ENCODE assay signal across 13 mouse cellular contexts in genomic region chr7:90341212-90341957, GRCm38 (mm10). TPM values are rescaled to one million over a fixed set of nuclear protein-coding genes. Genes with fewer than 3 reads are reported as not detected.
DNase-seq lines count a peak whose midpoint lies in the region; ATAC-seq and TF ChIP-seq lines count a peak whose summit lies in the region.
"Had no signal": no experiment of that assay in that cellular context is flagged by ENCODE, and none has a peak within 500 bp of the region (broad histone marks: within the 10 kb centered on the region; RNA-seq: fewer than 3 reads in every experiment).

No protein-coding gene starts in this region.

- no peak for TF ChIP-seq RAD21 in CH12.LX (IDR thresholded peaks at IDR 0.05; ENCODE audit: low read depth, low read length)

- no peaks in the 10 kb centered on the region for H3K27me3 ChIP-seq in CH12.LX (replicated peaks)
- H3K27me3 ChIP-seq in embryonic facial prominence, embryonic 14.5 days (replicated peaks; ENCODE audit: control insufficient read depth, insufficient read depth, low read length), result no peaks in the 10 kb centered on the region
- H3K27me3 ChIP-seq in neural tube, embryonic 15.5 days (replicated peaks), result no peaks in the 10 kb centered on the region
- H3K27me3 ChIP-seq: embryonic facial prominence, embryonic 13.5 days; heart, embryonic 12.5 days; midbrain, embryonic 15.5 days had no signal

- no peaks in the 10 kb centered on the region for H3K36me3 ChIP-seq in CH12.LX (replicated peaks in 1 of 2; ENCODE audit: control insufficient read depth in 1 of 2, insufficient read depth in 1 of 2, low read length in 1 of 2)
- no peaks in the 10 kb centered on the region for H3K36me3 ChIP-seq in embryonic facial prominence, embryonic 14.5 days (ENCODE audit: control insufficient read depth, insufficient read depth, low read length)
- no peaks in the 10 kb centered on the region for H3K36me3 ChIP-seq in neural tube, embryonic 15.5 days
- H3K36me3 ChIP-seq: embryonic facial prominence, embryonic 13.5 days; heart, embryonic 12.5 days; midbrain, embryonic 15.5 days had no signal

- no peak overlapping the region for H3K27ac ChIP-seq in CH12.LX (ENCODE audit: insufficient read depth, low read depth)
- no peak overlapping the region for H3K27ac ChIP-seq in embryonic facial prominence, embryonic 14.5 days (replicated peaks; ENCODE audit: low read depth, low read length)
- H3K27ac ChIP-seq in neural tube, embryonic 15.5 days (replicated peaks), result no peak overlapping the region
- H3K27ac ChIP-seq: embryonic facial prominence, embryonic 13.5 days; midbrain, embryonic 15.5 days had no signal

- TF ChIP-seq CTCF in CH12.LX (conservative IDR thresholded peaks at IDR 0.05 in 1 of 2, IDR thresholded peaks at IDR 0.05 in 1 of 2; ENCODE audit: low read depth in 2 of 2, low read length in 2 of 2), result no peak

- dilution Hi-C loops in CH12.LX (cut with MboI; ENCODE audit: extremely low pct_ligation_motif_present, extremely low pct_unique_long_range_greater_than_20kb, low sequenced_read_pairs), result no loop called here

- no peak for TF ChIP-seq POLR2A in CH12.LX (IDR thresholded peaks at IDR 0.05; ENCODE audit: low read depth, low read length)

- H3K9ac ChIP-seq in CH12.LX (ENCODE audit: insufficient read depth, low read depth), result no peak overlapping the region
- no peak overlapping the region for H3K9ac ChIP-seq in embryonic facial prominence, embryonic 14.5 days (ENCODE audit: low read depth, low read length)
- no peak overlapping the region for H3K9ac ChIP-seq in neural tube, embryonic 15.5 days (replicated peaks)
- H3K9ac ChIP-seq: embryonic facial prominence, embryonic 13.5 days; heart, embryonic 12.5 days; lung, embryonic 14.5 days; midbrain, embryonic 15.5 days had no signal

- in situ Hi-C loops in CH12.LX (cut with MboI; ENCODE audit: low pct_ligation_motif_present, low pct_unique_long_range_greater_than_20kb, low sequenced_read_pairs), result no loop called here

- DNase-seq in kidney, adult 9 months, result peak; percentile 63
- DNase-seq in kidney, adult 18-20 months, result no peak
- DNase-seq in CH12.LX (ENCODE audit: extremely low read depth), result no peak
- DNase-seq in embryonic facial prominence, embryonic 14.5 days (ENCODE audit: low spot score), result peak; percentile 71
- no peak for DNase-seq in heart, adult 11 months
- DNase-seq in retina, embryonic 14.5 days (ENCODE audit: low spot score), result no peak
- no peak for DNase-seq in cerebellum, postnatal 36 days
- DNase-seq: lung, embryonic 14.5 days had no signal

- TF ChIP-seq EP300 in CH12.LX (IDR thresholded peaks at IDR 0.05; ENCODE audit: low read length), result no peak

- H3K4me3 ChIP-seq in CH12.LX (replicated peaks in 1 of 3; ENCODE audit: low read depth in 2 of 3, low read length in 2 of 3, poor library complexity in 1 of 3), result no peak overlapping the region
- no peak overlapping the region for H3K4me3 ChIP-seq in embryonic facial prominence, embryonic 14.5 days (ENCODE audit: low read depth, low read length)
- H3K4me3 ChIP-seq in neural tube, embryonic 15.5 days (replicated peaks), result no peak overlapping the region
- H3K4me3 ChIP-seq: embryonic facial prominence, embryonic 13.5 days; heart, embryonic 12.5 days; midbrain, embryonic 15.5 days had no signal

- peaks cover 13 to 14% of the 10 kb centered on the region in 2 experiments for H3K4me1 ChIP-seq in CH12.LX (ENCODE audit: control insufficient read depth in 1 of 2, insufficient read depth in 2 of 2)
- H3K4me1 ChIP-seq in embryonic facial prominence, embryonic 14.5 days (ENCODE audit: control insufficient read depth, insufficient read depth, low read length), result no peaks in the 10 kb centered on the region
- H3K4me1 ChIP-seq in neural tube, embryonic 15.5 days, result no peaks in the 10 kb centered on the region
- H3K4me1 ChIP-seq: embryonic facial prominence, embryonic 13.5 days; heart, embryonic 12.5 days; midbrain, embryonic 15.5 days had no signal

- H3K9me3 ChIP-seq in CH12.LX (replicated peaks; ENCODE audit: low read length), result no peaks in the 10 kb centered on the region
- H3K9me3 ChIP-seq in embryonic facial prominence, embryonic 14.5 days (ENCODE audit: control insufficient read depth, low read length), result no peaks in the 10 kb centered on the region
- H3K9me3 ChIP-seq in neural tube, embryonic 15.5 days (replicated peaks), result no peaks in the 10 kb centered on the region
- H3K9me3 ChIP-seq: embryonic facial prominence, embryonic 13.5 days; heart, embryonic 12.5 days; midbrain, embryonic 15.5 days had no signal

- 53% methylated on average over 12 of the region's 12 CpGs for WGBS in embryonic facial prominence, embryonic 14.5 days
- WGBS in neural tube, embryonic 15.5 days, result 62% methylated on average over 12 of the region's 12 CpGs

- peak; percentile 80; the same call in 1 of the 2 replicates for ATAC-seq in embryonic facial prominence, embryonic 14.5 days (ENCODE audit: low read depth)
- ATAC-seq in neural tube, embryonic 15.5 days (ENCODE audit: low FRiP score), result peak; percentile 28; the same call in 1 of the 2 replicates
- ATAC-seq: hindbrain, embryonic 16.5 days; midbrain, embryonic 15.5 days had no signal

- H3K4me2 ChIP-seq in CH12.LX (ENCODE audit: insufficient read depth, low read depth, poor library complexity, severe bottlenecking), result peak overlapping the region; percentile 18; the same call in 1 of the 2 replicates
- no peak overlapping the region for H3K4me2 ChIP-seq in embryonic facial prominence, embryonic 14.5 days (ENCODE audit: low read depth, low read length)
- no peak overlapping the region for H3K4me2 ChIP-seq in neural tube, embryonic 15.5 days
- H3K4me2 ChIP-seq: embryonic facial prominence, embryonic 13.5 days; heart, embryonic 12.5 days; lung, embryonic 14.5 days; midbrain, embryonic 15.5 days had no signal

- no peaks in the 10 kb centered on the region for H3K79me2 ChIP-seq in CH12.LX (replicated peaks; ENCODE audit: control insufficient read depth, extremely low read depth, insufficient read depth, poor library complexity, severe bottlenecking)

TF ChIP-seq in CH12.LX, 34 proteins besides CTCF, POLR2A, EP300 and RAD21:
- no peak for TF ChIP-seq ZMIZ1 (IDR thresholded peaks at IDR 0.05; ENCODE audit: low read depth, low read length)
- no peak for TF ChIP-seq SMC3 (IDR thresholded peaks at IDR 0.05; ENCODE audit: low read depth, low read length)
- no peak for TF ChIP-seq MEF2A (IDR thresholded peaks at IDR 0.05; ENCODE audit: borderline replicate concordance, low read depth, low read length)
- TF ChIP-seq KAT2A (IDR thresholded peaks at IDR 0.05; ENCODE audit: insufficient replicate concordance, low read length), result no peak
- TF ChIP-seq IRF4 (IDR thresholded peaks at IDR 0.05; ENCODE audit: low read depth, low read length), result no peak
- no peak for TF ChIP-seq ELF1 (IDR thresholded peaks at IDR 0.05; ENCODE audit: low read depth, low read length)
- no peak for TF ChIP-seq TCF12 (IDR thresholded peaks at IDR 0.05; ENCODE audit: low read depth, low read length)
- TF ChIP-seq MXI1 (IDR thresholded peaks at IDR 0.05; ENCODE audit: low read depth, low read length), result no peak
- no peak for TF ChIP-seq BHLHE40 (IDR thresholded peaks at IDR 0.05; ENCODE audit: low read depth, low read length)
- no peak for TF ChIP-seq CHD1 (IDR thresholded peaks at IDR 0.05; ENCODE audit: low read depth, low read length)
- TF ChIP-seq HCFC1 (IDR thresholded peaks at IDR 0.05; ENCODE audit: low read depth, low read length), result no peak
- no peak for TF ChIP-seq ZNF384 (IDR thresholded peaks at IDR 0.05; ENCODE audit: low read depth, low read length)
- no peak for TF ChIP-seq E2F4 (IDR thresholded peaks at IDR 0.05; ENCODE audit: insufficient replicate concordance, low read depth, low read length)
- no peak for TF ChIP-seq JUN (IDR thresholded peaks at IDR 0.05; ENCODE audit: insufficient read depth, low read depth, low read length)
- no peak for TF ChIP-seq MYC (IDR thresholded peaks at IDR 0.05; ENCODE audit: low read depth, low read length)
TF ChIP-seq in CH12.LX: peak in this region for 0.

RNA-seq across cellular contexts. Expression of gene Sytl2, which starts 39.3 kb away (rescaled TPM):
- 0.29 and 0.85 TPM in 2 replicates for total RNA-seq in CH12.LX (2012; rRNA removed)
- total RNA-seq in CH12.LX (2014; rRNA removed), result not detected in 2 replicates
- not detected in 2 replicates for polyA plus RNA-seq in CH12.LX (2012; ENCODE audit: insufficient read length, low read depth)
- 29.7 and 34.6 TPM in 2 replicates for polyA plus RNA-seq in embryonic facial prominence, embryonic 14.5 days (2014; fragmentation: Nextera tagmentation; extraction: Ambion mirVana)
- polyA plus RNA-seq in neural tube, embryonic 15.5 days (2015; fragmentation: Nextera tagmentation; extraction: Ambion mirVana), result 9.8 and 10.1 TPM in 2 replicates

Comparison
In these comparisons a context has a peak if more than half of its experiments do, and no peak if none do; other contexts are left out.
1. DNase-seq: peak in kidney, adult 9 months (single experiment) and embryonic facial prominence, embryonic 14.5 days (single experiment); none in kidney, adult 18-20 months (single experiment), CH12.LX (single experiment), heart, adult 11 months (single experiment), retina, embryonic 14.5 days (single experiment) and cerebellum, postnatal 36 days (0 of 2).
2. RNA of gene Sytl2, which starts 39.3 kb away (polyA plus RNA-seq): 29.7 to 34.6 TPM in embryonic facial prominence, embryonic 14.5 days and 9.8 to 10.1 TPM in neural tube, embryonic 15.5 days; not detected in CH12.LX; every median in the first group is over 10 times any median in the second.